Mouse (Mus musculus): ENCODE results near the gene Cluap1. TPM values are rescaled to one million over a fixed set of nuclear protein-coding genes. Genes with fewer than 3 reads are reported as not detected.

The Cluap1 gene
- polyA plus RNA-seq, 1 experiment from 2014 or later, result 37.7 TPM

DNA sequence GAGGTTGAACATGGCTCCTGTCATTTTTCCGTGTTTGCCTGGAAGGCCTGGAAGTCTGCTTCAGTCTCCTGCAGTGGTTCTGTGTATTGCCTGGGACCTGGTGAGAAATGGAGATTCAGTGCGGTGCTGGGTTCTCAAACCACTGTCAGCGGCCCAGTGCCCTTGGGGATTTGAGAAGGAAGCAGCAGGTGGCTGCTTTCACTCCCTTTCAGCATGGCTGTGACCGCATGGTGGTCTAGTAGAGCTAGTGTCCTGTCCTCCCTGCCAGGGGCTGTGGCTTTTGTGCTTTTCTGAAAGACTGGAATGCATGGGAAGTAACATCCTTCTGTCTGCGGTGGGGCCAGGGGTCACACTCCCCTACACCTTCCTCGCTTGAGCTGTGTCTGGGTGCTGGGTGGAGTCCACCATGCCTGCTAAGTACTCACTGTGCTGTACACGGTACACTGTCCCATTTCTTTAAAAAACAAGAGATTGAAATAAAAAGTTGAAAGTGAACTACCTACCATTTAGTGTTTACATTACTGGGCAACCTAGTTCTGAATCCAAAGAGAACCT, 74.6 kb downstream of the Cluap1 start:
- CTCF ChIA-PET, result no interaction called here
- POLR2A ChIA-PET, result no interaction called here
- no peak for ATAC-seq
- in situ Hi-C loops (cut with MboI; ENCODE audit: low pct_unique_long_range_greater_than_20kb), result no loop called here
- no peaks in the 10 kb centered on the region for H3K27me3 ChIP-seq
- TF ChIP-seq CTCF (IDR thresholded peaks at IDR 0.05), result no peak
- no peak for DNase-seq (ENCODE audit: low read depth, low spot score)

DNA sequence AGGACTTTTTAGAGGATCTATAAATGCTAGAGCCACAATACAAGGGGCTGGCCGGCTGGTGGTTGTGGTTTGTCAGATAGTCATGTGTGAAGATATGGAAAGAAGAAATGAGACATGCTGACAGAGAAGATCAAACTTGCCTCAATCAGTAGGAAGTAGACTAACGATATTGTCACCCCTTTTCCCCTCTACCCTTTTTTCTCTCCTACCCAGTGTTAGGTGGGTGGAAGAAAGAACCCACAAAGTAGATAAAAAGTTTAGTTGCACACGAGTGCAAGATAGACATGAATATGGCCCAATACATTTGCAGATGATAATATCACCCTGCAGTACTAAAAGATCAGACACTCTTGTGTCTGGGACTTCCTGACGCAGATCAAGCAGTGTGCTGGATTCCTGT, 79.8 kb downstream of the Cluap1 start:
- CTCF ChIA-PET, result no interaction called here
- in situ Hi-C loops (cut with MboI; ENCODE audit: low pct_unique_long_range_greater_than_20kb), result loop anchor here (5.0 kb wide), 1 partner anchor 46 kb away; no protein-coding TSS in a partner anchor
- H3K27me3 ChIP-seq, result no peaks in the 10 kb centered on the region

More for the DNA sequence above, 79.8 kb downstream of the Cluap1 start:
- POLR2A ChIA-PET, result no interaction called here
- no peak for TF ChIP-seq CTCF (IDR thresholded peaks at IDR 0.05)
- no peak for DNase-seq (ENCODE audit: low read depth, low spot score)
- ATAC-seq, result no peak

Other genes with a start within 250 kb of the Cluap1 start
- not detected for gene Mefv, start 190.7 kb upstream of the Cluap1 start, polyA plus RNA-seq (2021)
- 21.3 TPM for gene Zfp263, start 164.7 kb upstream of the Cluap1 start, polyA plus RNA-seq (2021)
- gene Olfr15, start 77.9 kb upstream of the Cluap1 start, polyA plus RNA-seq (2021), result 0.04 TPM
- gene Zfp174, start 61.5 kb upstream of the Cluap1 start, polyA plus RNA-seq (2021), result 3.2 TPM
- 53.5 TPM for gene Naa60, start 36.4 kb upstream of the Cluap1 start, polyA plus RNA-seq (2021)
- gene Zfp597, start 24.2 kb upstream of the Cluap1 start, polyA plus RNA-seq (2021), result 6.6 TPM
- 0.59 TPM for gene Gm20695, start 24.2 kb upstream of the Cluap1 start, polyA plus RNA-seq (2021)
- 13.1 TPM for gene 1700037C18Rik, start 112 bp upstream of the Cluap1 start, polyA plus RNA-seq (2021)
- 0.95 TPM for gene Nlrc3, start 67.8 kb downstream of the Cluap1 start, polyA plus RNA-seq (2021)
- gene Slx4, start 95.0 kb downstream of the Cluap1 start, polyA plus RNA-seq (2021), result 26.4 TPM
- gene Dnase1, start 128.1 kb downstream of the Cluap1 start, polyA plus RNA-seq (2021), result 6.7 TPM
- gene Trap1, start 169.0 kb downstream of the Cluap1 start, polyA plus RNA-seq (2021), result 128 TPM